Mouse (Mus musculus): ENCODE data around the gene H2afx. TPM values are rescaled to one million over a fixed set of nuclear protein-coding genes. Genes with fewer than 3 reads are reported as not detected.
"Not testable (repeated sequence)": the region's sequence is repeated elsewhere in the genome, so short reads cannot be mapped to it uniquely, and the experiment has no call there.

The H2afx gene
- polyA plus RNA-seq, 1 experiment: 891 TPM

DNA sequence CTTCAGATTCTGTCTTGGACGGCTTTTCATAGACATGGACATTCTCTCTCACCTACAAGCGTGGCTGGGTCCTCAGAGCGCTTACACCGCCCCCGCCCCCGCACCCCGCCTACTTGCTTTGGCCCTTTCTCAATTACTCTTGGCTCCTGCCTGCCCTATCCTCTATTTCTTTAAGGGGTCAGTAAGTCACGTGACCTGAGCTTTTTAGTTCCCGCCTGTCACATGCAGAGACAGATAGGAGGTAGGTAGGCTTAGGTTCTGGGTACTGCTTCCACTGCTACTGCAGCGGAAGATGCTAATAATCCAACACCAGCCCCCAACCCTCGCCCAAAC is 45.6 kb upstream of the H2afx start:
- Histone ChIP-seq H3K27ac (ENCODE audit: control insufficient read depth, insufficient read depth, low read length) (no peak overlapping the region), H3K4me1 (replicated peaks; ENCODE audit: control insufficient read depth, insufficient read depth, low read length) (peaks cover 15% of the 10 kb centered on the region), H3K36me3 (ENCODE audit: control insufficient read depth, insufficient read depth, low read length) (peaks cover 16% of the 10 kb centered on the region), H3K4me3 (ENCODE audit: control insufficient read depth, insufficient read depth, low read length) (no peak overlapping the region), H3K27me3 (ENCODE audit: control insufficient read depth, insufficient read depth, low read length) (peaks cover 20% of the 10 kb centered on the region)
- DNase-seq: no peak
- WGBS: 60% methylated on average over 11 of the region's 11 CpGs
- no peak for TF ChIP-seq CTCF (IDR thresholded peaks at IDR 0.05; ENCODE audit: borderline replicate concordance, control insufficient read depth, extremely low read depth, insufficient read depth, low read length, poor library complexity)
- no peak for TF ChIP-seq POLR2A (IDR thresholded peaks at IDR 0.05; ENCODE audit: control insufficient read depth, extremely low read depth, insufficient read depth, low read length, poor library complexity)

DNA sequence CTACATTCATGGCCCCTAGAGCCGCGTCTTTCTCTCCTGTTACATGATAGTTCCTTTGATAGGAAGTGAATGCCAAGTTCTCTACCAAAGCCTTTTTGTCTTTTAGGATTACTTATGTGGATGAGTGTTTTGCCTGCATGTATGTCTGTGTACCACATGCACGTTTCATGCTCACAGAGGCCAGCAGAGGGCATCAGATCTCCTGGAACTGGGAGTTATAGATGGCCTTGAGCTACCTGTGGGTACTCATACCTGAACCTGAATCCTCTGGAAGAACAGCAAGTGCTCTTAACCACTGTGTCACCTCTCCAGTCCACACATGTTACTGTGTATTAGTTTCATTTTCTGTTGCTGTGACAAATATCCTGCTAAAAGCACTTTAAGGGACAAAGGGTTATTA is 42.0 kb upstream of the H2afx start:
- TF ChIP-seq CTCF (IDR thresholded peaks at IDR 0.05; ENCODE audit: borderline replicate concordance, control insufficient read depth, extremely low read depth, insufficient read depth, low read length, poor library complexity): no peak
- WGBS: 81% methylated on average over 3 of the region's 3 CpGs
- peaks cover 43% of the 10 kb centered on the region for H3K36me3 ChIP-seq (ENCODE audit: control insufficient read depth, insufficient read depth, low read length)
- no peak overlapping the region for H3K4me3 ChIP-seq (ENCODE audit: control insufficient read depth, insufficient read depth, low read length)
- H3K27ac ChIP-seq (ENCODE audit: control insufficient read depth, insufficient read depth, low read length): no peak overlapping the region
- DNase-seq: peak; percentile 73
- peaks cover 9% of the 10 kb centered on the region for H3K27me3 ChIP-seq (ENCODE audit: control insufficient read depth, insufficient read depth, low read length)
- H3K4me1 ChIP-seq (replicated peaks; ENCODE audit: control insufficient read depth, insufficient read depth, low read length): peaks cover 9% of the 10 kb centered on the region

DNA sequence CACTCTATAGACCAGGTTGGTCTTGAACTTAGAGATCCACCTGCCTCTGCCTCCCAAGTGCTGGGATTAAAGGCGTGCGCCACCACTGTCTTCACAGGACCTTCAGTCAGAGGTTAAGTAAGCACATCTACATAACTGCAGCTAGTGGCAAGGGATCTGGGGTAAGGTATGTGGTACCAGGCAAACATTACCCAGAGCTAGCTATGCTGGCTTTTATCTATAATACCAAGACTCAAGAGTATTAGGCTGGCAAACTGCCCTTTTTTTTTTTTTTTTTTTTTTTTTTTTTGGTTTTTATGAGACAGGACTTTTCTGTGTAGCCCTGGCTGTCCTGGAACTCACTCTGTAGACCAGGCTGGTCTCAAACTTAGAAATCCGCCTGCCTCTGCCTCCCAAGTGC is 34.5 kb upstream of the H2afx start:
- DNase-seq; H3K4me1 ChIP-seq (replicated peaks; ENCODE audit: control insufficient read depth, insufficient read depth, low read length); H3K4me3 ChIP-seq (ENCODE audit: control insufficient read depth, insufficient read depth, low read length); H3K27me3 ChIP-seq (ENCODE audit: control insufficient read depth, insufficient read depth, low read length); H3K27ac ChIP-seq (ENCODE audit: control insufficient read depth, insufficient read depth, low read length): not testable (repeated sequence)
- peaks cover 67% of the 10 kb centered on the region for H3K36me3 ChIP-seq (ENCODE audit: control insufficient read depth, insufficient read depth, low read length)
- WGBS: 97% methylated on average over 3 of the region's 3 CpGs

- peak; percentile 69; the same call in 1 of the 2 replicates for TF ChIP-seq CTCF (IDR thresholded peaks at IDR 0.05; ENCODE audit: borderline replicate concordance, control insufficient read depth, extremely low read depth, insufficient read depth, low read length, poor library complexity)
- peak; percentile 75 for TF ChIP-seq POLR2A (IDR thresholded peaks at IDR 0.05; ENCODE audit: control insufficient read depth, extremely low read depth, insufficient read depth, low read length, poor library complexity)
- H3K27me3 ChIP-seq (ENCODE audit: control insufficient read depth, insufficient read depth, low read length): no peaks in the 10 kb centered on the region
- peaks cover 16% of the 10 kb centered on the region for H3K36me3 ChIP-seq (ENCODE audit: control insufficient read depth, insufficient read depth, low read length)
- peak within 1 kb of the TSS; percentile 70 for H3K27ac ChIP-seq (ENCODE audit: control insufficient read depth, insufficient read depth, low read length)
- H3K4me1 ChIP-seq (replicated peaks; ENCODE audit: control insufficient read depth, insufficient read depth, low read length): peaks cover 17% of the 10 kb centered on the region
- H3K4me3 ChIP-seq (ENCODE audit: control insufficient read depth, insufficient read depth, low read length): peak within 1 kb of the TSS; percentile 71
- peak; percentile 96 for DNase-seq
- under 1% methylated on average over 54 of the region's 54 CpGs for WGBS
These were observed 28.9 kb upstream of the H2afx start, which contains the start of gene Hinfp for GRCm38 (mm10) chr9:44305466-44306079. Gene Hinfp (minus strand): TSS chr9:44305671.

- Histone ChIP-seq H3K27ac (ENCODE audit: control insufficient read depth, insufficient read depth, low read length) (peak overlapping the region; percentile 93), H3K36me3 (ENCODE audit: control insufficient read depth, insufficient read depth, low read length) (peaks cover 16% of the 10 kb centered on the region), H3K4me3 (ENCODE audit: control insufficient read depth, insufficient read depth, low read length) (no peak overlapping the region), H3K27me3 (ENCODE audit: control insufficient read depth, insufficient read depth, low read length) (no peaks in the 10 kb centered on the region), H3K4me1 (replicated peaks; ENCODE audit: control insufficient read depth, insufficient read depth, low read length) (peaks cover 17% of the 10 kb centered on the region)
- no peak for DNase-seq
- no peak for TF ChIP-seq POLR2A (IDR thresholded peaks at IDR 0.05; ENCODE audit: control insufficient read depth, extremely low read depth, insufficient read depth, low read length, poor library complexity)
- TF ChIP-seq CTCF (IDR thresholded peaks at IDR 0.05; ENCODE audit: borderline replicate concordance, control insufficient read depth, extremely low read depth, insufficient read depth, low read length, poor library complexity): no peak
- WGBS: 91% methylated on average over 6 of the region's 6 CpGs
These were observed 28.0 kb upstream of the H2afx start for GRCm38 (mm10) chr9:44306532-44306931.

- Histone ChIP-seq H3K4me1 (replicated peaks; ENCODE audit: control insufficient read depth, insufficient read depth, low read length) (peaks cover 17% of the 10 kb centered on the region), H3K27me3 (ENCODE audit: control insufficient read depth, insufficient read depth, low read length) (no peaks in the 10 kb centered on the region), H3K36me3 (ENCODE audit: control insufficient read depth, insufficient read depth, low read length) (peaks cover 13% of the 10 kb centered on the region), H3K4me3 (ENCODE audit: control insufficient read depth, insufficient read depth, low read length) (no peak overlapping the region), H3K27ac (ENCODE audit: control insufficient read depth, insufficient read depth, low read length) (peak overlapping the region; percentile 93)
- 76% methylated on average over 2 of the region's 2 CpGs for WGBS
- peak; percentile 41 for DNase-seq
- TF ChIP-seq POLR2A (IDR thresholded peaks at IDR 0.05; ENCODE audit: control insufficient read depth, extremely low read depth, insufficient read depth, low read length, poor library complexity) (no peak), CTCF (IDR thresholded peaks at IDR 0.05; ENCODE audit: borderline replicate concordance, control insufficient read depth, extremely low read depth, insufficient read depth, low read length, poor library complexity) (no peak)
These were observed 27.2 kb upstream of the H2afx start for GRCm38 (mm10) chr9:44307248-44307647.

GRCm38 (mm10) chr9:44309756-44310155 is 24.7 kb upstream of the H2afx start:
- H3K27ac ChIP-seq (ENCODE audit: control insufficient read depth, insufficient read depth, low read length): no peak overlapping the region
- TF ChIP-seq POLR2A (IDR thresholded peaks at IDR 0.05; ENCODE audit: control insufficient read depth, extremely low read depth, insufficient read depth, low read length, poor library complexity): no peak
- no peak for TF ChIP-seq CTCF (IDR thresholded peaks at IDR 0.05; ENCODE audit: borderline replicate concordance, control insufficient read depth, extremely low read depth, insufficient read depth, low read length, poor library complexity)

More at GRCm38 (mm10) chr9:44309756-44310155, 24.7 kb upstream of the H2afx start:
- no peaks in the 10 kb centered on the region for H3K27me3 ChIP-seq (ENCODE audit: control insufficient read depth, insufficient read depth, low read length)
- DNase-seq: no peak
- peaks cover 15% of the 10 kb centered on the region for H3K4me1 ChIP-seq (replicated peaks; ENCODE audit: control insufficient read depth, insufficient read depth, low read length)
- H3K4me3 ChIP-seq (ENCODE audit: control insufficient read depth, insufficient read depth, low read length): no peak overlapping the region
- H3K36me3 ChIP-seq (ENCODE audit: control insufficient read depth, insufficient read depth, low read length): peaks cover 32% of the 10 kb centered on the region
- 93% methylated on average over 3 of the region's 3 CpGs for WGBS
